ENCODE assay signal across 8 mouse cellular contexts in genomic region chr5:65537420-65538071, GRCm38 (mm10). TPM values are rescaled to one million over a fixed set of nuclear protein-coding genes. Genes with fewer than 3 reads are reported as not detected.
A peak's percentile ranks its signal among the peaks of the same experiment; 100 is the strongest.
DNase-seq lines count a peak whose midpoint lies in the region; ATAC-seq and TF ChIP-seq lines count a peak whose summit lies in the region.

No protein-coding gene starts in this region.

- H3K4me2 ChIP-seq in heart, embryonic 12.5 days: peak overlapping the region; percentile 66

- ATAC-seq in cerebellum, adult (ENCODE audit: insufficient number of reproducible peaks, low FRiP score, low TSS enrichment): peak; percentile 63
- ATAC-seq in common myeloid progenitor, adult 5-6 weeks (replicated peaks; ENCODE audit: low read depth, poor library complexity, severe bottlenecking): peak; percentile 34
- ATAC-seq in heart, embryonic 12.5 days (ENCODE audit: insufficient number of reproducible peaks, low FRiP score): peak; percentile 83

- H3ac ChIP-seq in C2C12 (ENCODE audit: control insufficient read depth, insufficient read length, low read depth): peak overlapping the region; percentile 83

- WGBS in heart, embryonic 12.5 days: under 1% methylated on average over 41 of the region's 59 CpGs
- WGBS in macrophage (ENCODE audit: missing documents): 2% methylated on average over 55 of the region's 59 CpGs

- H3K36me3 ChIP-seq in C2C12 (ENCODE audit: control insufficient read depth, insufficient read depth) (peaks cover 17% of the 10 kb centered on the region), macrophage (ENCODE audit: inconsistent target) (no peaks in the 10 kb centered on the region)
- H3K36me3 ChIP-seq in heart, embryonic 12.5 days: no peaks in the 10 kb centered on the region

- H3K9me3 ChIP-seq in heart, embryonic 12.5 days (replicated peaks): no peaks in the 10 kb centered on the region

- H3K4me3 ChIP-seq in C2C12 (ENCODE audit: insufficient read depth, poor library complexity, severe bottlenecking): peak overlapping the region; percentile 84
- H3K4me3 ChIP-seq in heart, embryonic 12.5 days: peak overlapping the region; percentile 92
- peak overlapping the region; percentile 89 for H3K4me3 ChIP-seq in macrophage (ENCODE audit: inconsistent target)

- TF ChIP-seq CTCF in C2C12 (IDR thresholded peaks at IDR 0.05; ENCODE audit: control insufficient read depth, insufficient read depth, insufficient read length): no peak

- peak overlapping the region; percentile 100 for H3K27ac ChIP-seq in heart, embryonic 12.5 days (ENCODE audit: poor library complexity, severe bottlenecking)
- H3K27ac ChIP-seq in macrophage: peak overlapping the region; percentile 77

- no peak for DNase-seq in cerebellum, postnatal 4 days (ENCODE audit: low spot score in 2 of 2)
- DNase-seq in layer of hippocampus, postnatal 25 days (ENCODE audit: extremely low spot score in 1 of 2, low spot score in 1 of 2): peak; percentile 15 to 25
- peak; percentile 17 to 20 for DNase-seq in right cerebral cortex, adult 2 months (ENCODE audit: low spot score in 2 of 2)

- H3K79me2 ChIP-seq in C2C12 (ENCODE audit: control insufficient read depth, insufficient read depth) (peaks cover 55% of the 10 kb centered on the region), macrophage (ENCODE audit: inconsistent target) (peaks cover 49% of the 10 kb centered on the region)

- peaks cover 8% of the 10 kb centered on the region; the same call in 1 of the 2 replicates for H3K4me1 ChIP-seq in heart, embryonic 12.5 days (replicated peaks)

- no peaks in the 10 kb centered on the region for H3K27me3 ChIP-seq in C2C12 (ENCODE audit: control insufficient read depth, insufficient read depth, insufficient read length)
- no peaks in the 10 kb centered on the region for H3K27me3 ChIP-seq in heart, embryonic 12.5 days (replicated peaks)

- H3K79me3 ChIP-seq in C2C12 (ENCODE audit: low read depth): peaks cover 52% of the 10 kb centered on the region

- H3K9ac ChIP-seq in heart, embryonic 12.5 days: peak overlapping the region; percentile 98

TF ChIP-seq in C2C12, 6 proteins besides CTCF, POLR2A, EP300 and RAD21:
- TF ChIP-seq CEBPB (IDR thresholded peaks at IDR 0.05; ENCODE audit: low read depth) (no peak), MAX (IDR thresholded peaks at IDR 0.05) (no peak), FOSL1 (IDR thresholded peaks at IDR 0.05; ENCODE audit: insufficient read depth, low read length, poor library complexity, severe bottlenecking) (no peak), USF1 (IDR thresholded peaks at IDR 0.05; ENCODE audit: low read depth) (no peak), MYOD1 (IDR thresholded peaks at IDR 0.05; ENCODE audit: control insufficient read depth, insufficient read length, low read depth) (no peak), MYOG (IDR thresholded peaks at IDR 0.05; ENCODE audit: control insufficient read depth, extremely low read depth, insufficient read length) (no peak)

RNA-seq across cellular contexts. Expression of gene Ube2k, which starts 0.5 kb away (rescaled TPM):
- 98.7 TPM for polyA plus RNA-seq in C2C12 (2012; fragmentation: generic; extraction: Trizol)
- 48.2 and 49.6 TPM in 2 replicates for total RNA-seq in common myeloid progenitor, adult 5-6 weeks (2017)
- 142 and 152 TPM in 2 replicates for polyA plus RNA-seq in heart, embryonic 12.5 days (2016; fragmentation: Nextera tagmentation; extraction: Ambion mirVana)
- 100 to 1,000 TPM; 130 to 134 TPM for total RNA-seq in layer of hippocampus, postnatal 25 days (2021)
- 100 to 1,000 TPM in 10 of 26 experiments, 10 to 100 TPM in 16; 50.2 to 130 (median 94.1) TPM for total RNA-seq in macrophage (2018; cell fraction: chromatin; rRNA removed)
- 10 to 100 TPM; 54.8 to 96.7 (median 73.7) TPM for total RNA-seq in macrophage (2018; cell fraction: cytosol; rRNA removed)
- 100 to 1,000 TPM in 1 of 26 experiments, 10 to 100 TPM in 25; 41.4 to 104 (median 62.3) TPM for total RNA-seq in macrophage (2018; cell fraction: nucleus; rRNA removed)
- polyA plus RNA-seq in macrophage (2018): 76.8 to 156 TPM (median 106 TPM) in 3 replicates

RNA-seq across cellular contexts. Expression of gene Smim14, which starts 0.6 kb away (rescaled TPM):
- polyA plus RNA-seq in C2C12 (2012; fragmentation: generic; extraction: Trizol): 63.0 TPM
- 76.0 and 83.0 TPM in 2 replicates for total RNA-seq in common myeloid progenitor, adult 5-6 weeks (2017)
- polyA plus RNA-seq in heart, embryonic 12.5 days (2016; fragmentation: Nextera tagmentation; extraction: Ambion mirVana): 124 and 138 TPM in 2 replicates
- total RNA-seq in layer of hippocampus, postnatal 25 days (2021): 100 to 1,000 TPM; 158 to 162 TPM
- total RNA-seq in macrophage (2018; cell fraction: chromatin; rRNA removed): 100 to 1,000 TPM in 14 of 26 experiments, 10 to 100 TPM in 12; 23.7 to 222 (median 108) TPM
- 100 to 1,000 TPM in 14 of 26 experiments, 10 to 100 TPM in 12; 75.4 to 160 (median 114) TPM for total RNA-seq in macrophage (2018; cell fraction: cytosol; rRNA removed)
- total RNA-seq in macrophage (2018; cell fraction: nucleus; rRNA removed): 100 to 1,000 TPM in 7 of 26 experiments, 10 to 100 TPM in 19; 32.5 to 170 (median 71.8) TPM
- 67.2 to 135 TPM (median 99.0 TPM) in 3 replicates for polyA plus RNA-seq in macrophage (2018)

RNA-seq across cellular contexts. Expression of gene Gm43552, which starts 44.9 kb away (rescaled TPM):
- polyA plus RNA-seq in C2C12 (2012; fragmentation: generic; extraction: Trizol): not detected
- total RNA-seq in common myeloid progenitor, adult 5-6 weeks (2017): not detected in 2 replicates
- not detected in 2 replicates for polyA plus RNA-seq in heart, embryonic 12.5 days (2016; fragmentation: Nextera tagmentation; extraction: Ambion mirVana)
- 1 to 10 TPM in 1 of 2 experiments, not detected in 1; 1.8 TPM for total RNA-seq in layer of hippocampus, postnatal 25 days (2021)
- not detected for total RNA-seq in macrophage (2018; cell fraction: chromatin; rRNA removed)
- total RNA-seq in macrophage (2018; cell fraction: cytosol; rRNA removed): not detected
- total RNA-seq in macrophage (2018; cell fraction: nucleus; rRNA removed): not detected
- not detected in 3 replicates for polyA plus RNA-seq in macrophage (2018)

Comparison
In these comparisons a context has a peak if more than half of its experiments do, and no peak if none do; other contexts are left out.
1. DNase-seq: peak in layer of hippocampus, postnatal 25 days (2 of 2) and right cerebral cortex, adult 2 months (2 of 2); none in cerebellum, postnatal 4 days (0 of 2).
2. Peak in every context shown above with its lines, with median percentiles within 50 percentile points of each other: ATAC-seq and H3K4me3 ChIP-seq.